Mouse (Mus musculus) kidney, adult 9 months (tissue): ENCODE measurements around the gene Ankzf1.
"Not testable (repeated sequence)": the region's sequence is repeated elsewhere in the genome, so short reads cannot be mapped to it uniquely, and the experiment has no call there.

Source experiments
- DNase-seq: peaks from one replicate; pipeline ENCODE4 v3.0.0; 2022

Ankzf1 gene

GRCm38 (mm10) chr1:75227653-75228052 lies 35.7 kb downstream of the Ankzf1 start:
- no peak for DNase-seq

GRCm38 (mm10) chr1:75229158-75229557 lies 37.2 kb downstream of the Ankzf1 start:
- DNase-seq = no peak

GRCm38 (mm10) chr1:75230335-75230994 lies 38.5 kb downstream of the Ankzf1 start:
- DNase-seq = no peak

DNA sequence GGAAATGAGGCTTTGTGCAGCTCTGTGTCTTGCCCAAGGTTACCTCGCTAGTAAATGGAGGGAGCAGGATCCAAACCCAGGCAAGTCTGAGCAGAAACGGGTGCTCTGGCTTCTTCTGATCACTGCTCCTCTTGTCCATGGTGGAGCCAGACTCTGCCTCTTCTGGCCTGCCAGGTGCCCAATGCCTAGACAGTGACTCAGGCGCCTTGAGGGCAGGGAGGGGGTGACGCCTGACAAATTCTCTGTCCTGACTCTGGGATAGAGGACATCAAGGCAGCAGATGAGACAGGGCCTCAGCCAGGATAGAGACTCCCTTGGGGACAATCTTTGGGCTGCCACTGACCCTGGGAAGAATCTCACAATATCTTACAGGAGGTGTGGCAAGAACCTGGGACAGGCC lies 39.3 kb downstream of the Ankzf1 start:
- no peak for DNase-seq

- DNase-seq = no peak
These were observed 39.8 kb downstream of the Ankzf1 start, which contains the start of gene A630095N17Rik for GRCm38 (mm10) chr1:75231664-75232152. TSS of gene A630095N17Rik (minus strand) at chr1:75232102.

GRCm38 (mm10) chr1:75232489-75232888 lies 40.5 kb downstream of the Ankzf1 start:
- DNase-seq = not testable (repeated sequence)

DNA sequence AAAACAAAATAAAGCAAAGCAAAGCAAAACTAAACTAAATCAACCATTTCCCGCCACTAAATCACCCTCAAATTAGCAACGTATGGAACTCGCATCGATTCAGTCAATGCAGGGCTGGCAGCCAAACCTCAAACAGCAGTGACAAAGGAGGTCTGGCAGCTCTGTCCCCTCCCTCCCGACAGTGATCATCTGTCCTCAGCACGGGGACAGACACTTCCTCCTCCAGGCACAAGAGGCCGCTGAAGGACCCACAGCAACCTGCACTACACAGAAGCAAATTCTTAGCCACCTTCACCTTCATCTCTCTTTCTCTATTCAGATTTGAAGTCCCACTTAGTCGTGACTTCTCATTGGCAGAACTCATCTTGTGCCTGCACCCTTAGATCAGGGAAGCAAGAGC lies 42.7 kb downstream of the Ankzf1 start:
- DNase-seq = peak; percentile 80

DNA sequence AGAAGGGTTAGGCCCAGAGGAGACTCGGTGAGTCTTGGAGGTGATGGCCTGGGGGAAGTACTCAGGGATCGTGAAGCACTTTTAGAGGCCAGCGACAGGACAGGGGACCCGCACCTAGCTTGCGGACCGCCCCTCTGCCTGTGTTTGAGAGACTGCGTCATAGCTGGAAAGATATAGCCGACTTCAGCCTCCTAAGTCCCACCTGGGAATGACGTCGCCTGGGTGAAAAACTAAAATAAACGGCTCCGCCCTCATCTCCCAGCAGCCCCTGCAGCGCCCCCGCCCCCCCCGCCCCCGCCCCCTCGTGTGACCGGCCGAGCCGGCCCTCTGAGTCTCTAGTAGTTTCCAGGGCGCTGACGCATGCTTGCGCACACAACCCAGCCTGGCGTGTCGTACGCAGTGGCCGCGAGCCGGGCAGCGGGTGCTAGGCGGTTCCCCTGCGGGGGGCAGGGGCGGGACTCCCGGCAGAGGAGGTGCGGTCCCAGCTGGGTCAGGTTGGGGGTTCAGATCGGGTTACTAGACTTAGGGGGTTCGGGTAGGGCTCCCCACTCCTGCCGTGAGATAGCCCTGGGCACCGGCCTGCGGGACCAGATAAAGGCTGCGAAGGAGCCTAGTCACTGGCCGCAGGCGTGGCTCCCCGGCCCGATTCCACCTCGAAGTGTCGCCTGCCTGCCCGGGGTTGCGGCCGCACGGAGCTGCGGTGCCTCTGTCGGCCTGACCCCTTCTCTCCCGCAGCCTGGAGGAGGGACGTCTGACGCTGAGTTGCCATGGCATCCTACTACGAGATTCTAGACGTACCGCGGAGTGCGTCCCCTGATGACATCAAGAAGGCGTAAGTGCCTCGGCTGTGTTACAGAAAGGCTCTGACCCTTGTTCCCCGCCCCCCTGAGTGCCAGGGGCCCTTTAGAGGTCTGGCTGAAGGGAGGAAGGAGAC lies 44.4 kb downstream of the Ankzf1 start, which contains the start of gene Dnajb2:
Gene Dnajb2, plus strand, starts transcription at position 290 of the 934 bp plus-strand sequence.
- peak; percentile 94 for DNase-seq

DNA sequence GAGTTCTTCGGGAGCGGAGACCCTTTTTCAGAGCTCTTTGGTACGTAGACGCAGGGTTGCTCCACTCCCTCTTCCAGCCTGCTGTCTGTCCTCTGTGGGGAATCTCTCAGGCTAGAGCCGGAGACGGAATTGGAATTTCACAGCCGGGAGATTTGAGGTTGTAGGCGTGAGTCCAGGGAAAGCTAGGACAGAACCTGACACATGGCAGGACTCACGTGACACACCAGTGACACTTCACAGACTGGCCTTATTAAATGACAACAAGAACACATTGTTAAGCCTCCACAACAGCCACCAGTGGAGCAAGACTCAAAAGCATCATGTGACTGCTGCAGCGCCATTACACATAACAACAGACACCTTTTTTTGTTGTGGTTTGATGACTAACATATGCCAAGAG lies 47.6 kb downstream of the Ankzf1 start:
- DNase-seq = no peak

GRCm38 (mm10) chr1:75243411-75243810 lies 51.5 kb downstream of the Ankzf1 start:
- DNase-seq = no peak

DNA sequence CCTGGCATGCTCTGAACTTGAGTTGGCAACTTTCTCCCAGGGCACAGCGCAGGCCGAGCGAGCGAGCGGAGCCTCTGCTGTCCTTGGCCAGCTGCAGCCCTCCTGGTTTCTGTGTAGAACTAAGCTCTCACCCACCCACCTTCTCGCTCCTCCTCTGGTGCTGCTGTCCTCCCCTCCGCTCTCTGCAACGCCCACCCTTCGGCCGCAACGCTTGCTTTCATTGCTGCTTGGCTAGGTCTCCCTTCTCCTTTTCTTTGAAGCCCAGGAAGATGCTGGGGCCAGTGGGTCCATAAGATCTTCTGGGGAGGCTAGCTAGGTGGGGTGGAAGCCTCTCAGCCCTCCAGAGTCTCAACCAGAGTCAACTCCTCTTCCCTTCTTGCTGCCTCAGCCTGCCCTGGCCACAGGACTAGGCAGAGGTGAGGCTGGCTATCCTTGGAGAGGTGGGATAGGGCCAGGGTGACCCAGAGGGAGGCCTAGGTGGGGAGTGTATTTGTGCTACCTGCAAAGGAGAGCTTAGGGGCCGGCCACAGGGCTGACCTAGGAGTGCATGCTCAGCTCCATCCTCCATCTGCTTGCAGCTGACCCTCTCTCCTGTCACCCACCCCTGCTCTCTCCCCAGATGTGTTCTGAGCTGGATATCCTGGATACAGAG lies 52.4 kb downstream of the Ankzf1 start:
- no peak for DNase-seq

DNA sequence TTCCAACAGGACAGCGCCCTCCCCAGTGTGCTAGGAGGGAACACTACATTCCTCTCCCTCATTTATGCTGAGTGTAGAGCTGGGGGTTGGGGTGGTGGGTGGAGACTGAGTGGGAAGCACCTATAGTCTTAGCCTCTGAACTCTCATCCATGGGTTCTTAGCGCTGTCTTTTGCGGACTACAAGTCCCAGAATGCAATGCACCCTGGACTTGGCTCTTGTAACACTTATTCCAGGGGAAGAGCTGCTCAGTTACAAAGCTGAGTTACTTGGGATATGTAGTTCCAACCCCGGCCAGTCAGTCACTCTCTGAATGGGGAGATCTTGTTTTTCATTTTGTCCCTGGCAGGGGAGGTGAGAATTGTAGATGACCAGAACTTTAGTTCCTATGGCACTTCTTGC lies 52.9 kb downstream of the Ankzf1 start:
- DNase-seq = peak; percentile 77

- no peak for DNase-seq
These were observed 55.4 kb downstream of the Ankzf1 start for GRCm38 (mm10) chr1:75247071-75247930.

- no peak for DNase-seq
These were observed 56.3 kb downstream of the Ankzf1 start for GRCm38 (mm10) chr1:75248041-75248772.
